Mouse (Mus musculus) small intestine, adult 2 months (tissue): ENCODE measurements around the gene Tmem170b. TPM values are rescaled to one million over a fixed set of nuclear protein-coding genes. Genes with fewer than 3 reads are reported as not detected.

Experiments
- H3K27ac ChIP-seq: fragments of 200-500 bp; 2 replicates; pipeline ENCODE4 v1.5.1; 2012; ENCODE audit warnings: low read depth, low read length, control low read depth, inconsistent platforms; ENCODE audit not compliant: insufficient read depth
- H3K27me3 ChIP-seq: fragments of 200-500 bp; 2 replicates; pipeline ENCODE4 v1.6.1; 2012; ENCODE audit warnings: mild to moderate bottlenecking, moderate library complexity, low read length, inconsistent platforms; ENCODE audit not compliant: control insufficient read depth, insufficient read depth
- H3K36me3 ChIP-seq: fragments of 200-500 bp; 2 replicates; pipeline ENCODE4 v1.6.1; 2012; ENCODE audit warnings: mild to moderate bottlenecking, low read length, control low read depth, inconsistent platforms; ENCODE audit not compliant: control insufficient read depth, insufficient read depth
- H3K4me1 ChIP-seq: fragments of 200-500 bp; 2 replicates; pipeline ENCODE4 v1.6.1; 2012; ENCODE audit warnings: low read length, inconsistent platforms, mixed read lengths; ENCODE audit not compliant: control insufficient read depth, insufficient read depth, insufficient read length
- H3K4me3 ChIP-seq: fragments of 200-500 bp; 2 replicates; pipeline ENCODE4 v1.5.1; 2012; ENCODE audit warnings: low read depth, mild to moderate bottlenecking, control low read depth, inconsistent platforms, low read length, moderate library complexity
- CTCF ChIP-seq: fragments of 200-500 bp; IDR thresholded peaks from 2 replicates; pipeline ENCODE4 v1.5.1; 2012; ENCODE audit warnings: low read depth, mild to moderate bottlenecking, control low read depth, inconsistent platforms, low read length, moderate library complexity, mixed read lengths; ENCODE audit not compliant: insufficient replicate concordance, insufficient read length; ENCODE audit errors: extremely low read depth
- POLR2A ChIP-seq: fragments of 200-500 bp; IDR thresholded peaks from 2 replicates; pipeline ENCODE4 v1.6.1; 2012; ENCODE audit warnings: low read depth, mild to moderate bottlenecking, control low read depth, inconsistent platforms, low read length, moderate library complexity
- WGBS: fragments of 180-500 bp; shearing (Covaris S2); methylation state at CpG from one replicate; pipeline ENCODE4 v1.1.7; 2018; 5-methylcytosine and 5-hydroxymethylcytosine counted together
- polyA plus RNA-seq: library from polyadenylated mRNA; depleted of rRNA; stranded (reverse); fragments of >200 nt; gene quantifications from 2 replicates; pipeline ENCODE4 v1.2.3, GENCODE M21; 2012; rRNA removed

The Tmem170b gene
- polyA plus RNA-seq, 1 experiment, result 5.3 TPM

- Histone ChIP-seq H3K4me1 (peaks cover 2% of the 10 kb centered on the region; the same call in 1 of the 2 replicates), H3K36me3 (no peaks in the 10 kb centered on the region), H3K27ac (no peak overlapping the region), H3K4me3 (no peak overlapping the region), H3K27me3 (no peaks in the 10 kb centered on the region; the same call in 1 of the 2 replicates)
- WGBS, result 34% methylated on average over 12 of the region's 12 CpGs
- TF ChIP-seq POLR2A (no peak), CTCF (no peak)
Measured at GRCm38 (mm10) chr13:41680854-41681549, 75.3 kb downstream of the Tmem170b start.

- Histone ChIP-seq H3K4me3 (no peak overlapping the region), H3K36me3 (no peaks in the 10 kb centered on the region), H3K27me3 (no peaks in the 10 kb centered on the region; the same call in 1 of the 2 replicates), H3K4me1 (peaks cover 2% of the 10 kb centered on the region; the same call in 1 of the 2 replicates), H3K27ac (no peak overlapping the region)
- no peak for TF ChIP-seq CTCF
- no peak for TF ChIP-seq POLR2A
- 77% methylated on average over 12 of the region's 12 CpGs for WGBS
Measured at GRCm38 (mm10) chr13:41682341-41683119, 76.8 kb downstream of the Tmem170b start.

GRCm38 (mm10) chr13:41683356-41684012, 77.8 kb downstream of the Tmem170b start:
- H3K27ac ChIP-seq, result no peak overlapping the region
- H3K4me1 ChIP-seq, result peaks cover 2% of the 10 kb centered on the region; the same call in 1 of the 2 replicates
- no peaks in the 10 kb centered on the region; the same call in 1 of the 2 replicates for H3K27me3 ChIP-seq
- TF ChIP-seq POLR2A (no peak), CTCF (no peak)
- 89% methylated on average over 11 of the region's 11 CpGs for WGBS
- H3K36me3 ChIP-seq, result no peaks in the 10 kb centered on the region
- H3K4me3 ChIP-seq, result no peak overlapping the region

GRCm38 (mm10) chr13:41685499-41685898, 79.8 kb downstream of the Tmem170b start:
- H3K4me1 ChIP-seq, result peaks cover 2% of the 10 kb centered on the region; the same call in 1 of the 2 replicates
- no peaks in the 10 kb centered on the region for H3K36me3 ChIP-seq
- no peaks in the 10 kb centered on the region; the same call in 1 of the 2 replicates for H3K27me3 ChIP-seq
- H3K4me3 ChIP-seq, result no peak overlapping the region
- 65% methylated on average over 11 of the region's 11 CpGs for WGBS
- TF ChIP-seq POLR2A (no peak), CTCF (no peak)
- H3K27ac ChIP-seq, result no peak overlapping the region

- 44% methylated on average over 6 of the region's 6 CpGs for WGBS
- TF ChIP-seq CTCF, result no peak
- no peak for TF ChIP-seq POLR2A
- H3K27ac ChIP-seq, result peak overlapping the region; percentile 28; the same call in 1 of the 2 replicates
Measured at GRCm38 (mm10) chr13:41689055-41689454, 83.3 kb downstream of the Tmem170b start.

GRCm38 (mm10) chr13:41689598-41690045, 83.9 kb downstream of the Tmem170b start:
- Histone ChIP-seq H3K4me1 (no peaks in the 10 kb centered on the region), H3K36me3 (no peaks in the 10 kb centered on the region), H3K27ac (no peak overlapping the region), H3K27me3 (no peaks in the 10 kb centered on the region), H3K4me3 (no peak overlapping the region)
- WGBS, result 43% methylated on average over 5 of the region's 5 CpGs
- TF ChIP-seq POLR2A (no peak), CTCF (no peak)

More at GRCm38 (mm10) chr13:41689055-41689454, 83.3 kb downstream of the Tmem170b start:
- H3K27me3 ChIP-seq, result no peaks in the 10 kb centered on the region
- no peaks in the 10 kb centered on the region for H3K36me3 ChIP-seq
- no peaks in the 10 kb centered on the region for H3K4me1 ChIP-seq
- no peak overlapping the region for H3K4me3 ChIP-seq

Other genes starting within 250 kb of the Tmem170b start
- gene Nedd9, start 118.5 kb upstream of the Tmem170b start, polyA plus RNA-seq, result 6.4 and 18.1 TPM in 2 replicates
- gene Adtrp, start 241.8 kb downstream of the Tmem170b start, polyA plus RNA-seq, result 48.1 and 76.9 TPM in 2 replicates